Mouse (Mus musculus) heart, embryonic 16.5 days (tissue): ENCODE data around the gene 9130213A22Rik. TPM values are rescaled to one million over a fixed set of nuclear protein-coding genes. Genes with fewer than 3 reads are reported as not detected.
"Not testable (repeated sequence)": the region's sequence is repeated elsewhere in the genome, so short reads cannot be mapped to it uniquely, and the experiment has no call there.

Experiments
- ATAC-seq: fragments of 200-750 bp; cut with Nextera tagmentation; replicated peaks from 2 replicates; pipeline ENCODE4 v1.8.0; 2017; ENCODE audit warnings: moderate number of reproducible peaks; ENCODE audit not compliant: insufficient read depth, low FRiP score; ENCODE audit errors: extremely low read depth
- H3K27ac ChIP-seq: fragments of 300-500 bp; sonication (generic); 2 replicates; pipeline ENCODE4 v1.5.1; 2014; ENCODE audit warnings: mild to moderate bottlenecking, low read length, control low read depth, moderate library complexity
- H3K27me3 ChIP-seq: fragments of 300-500 bp; sonication (generic); 2 replicates; pipeline ENCODE4 v1.6.1; 2014; ENCODE audit warnings: low read length, mixed read lengths; ENCODE audit not compliant: control insufficient read depth, insufficient read depth
- H3K36me3 ChIP-seq: fragments of 300-500 bp; sonication (generic); 2 replicates; pipeline ENCODE4 v1.6.1; 2014; ENCODE audit not compliant: control insufficient read depth, insufficient read depth
- H3K4me1 ChIP-seq: fragments of 300-500 bp; sonication (generic); 2 replicates; pipeline ENCODE4 v1.6.1; 2014; ENCODE audit warnings: low read length, mixed read lengths; ENCODE audit not compliant: control insufficient read depth, insufficient read depth
- H3K4me2 ChIP-seq: fragments of 300-500 bp; sonication (generic); 2 replicates; pipeline ENCODE4 v1.6.1; 2014; ENCODE audit warnings: low read depth, mild to moderate bottlenecking, control low read depth, low read length
- H3K4me3 ChIP-seq: fragments of 300-500 bp; sonication (generic); 2 replicates; pipeline ENCODE4 v1.5.1; 2014; ENCODE audit warnings: mild to moderate bottlenecking, control low read depth, low read length
- H3K9ac ChIP-seq: fragments of 300-500 bp; sonication (generic); 2 replicates; pipeline ENCODE4 v1.6.1; 2014; ENCODE audit warnings: low read length, control low read depth
- H3K9me3 ChIP-seq: fragments of 300-500 bp; sonication (generic); replicated peaks from 2 replicates; pipeline ENCODE4 v1.6.1; 2016; ENCODE audit warnings: low read length; ENCODE audit not compliant: control insufficient read depth
- WGBS: fragments of 180-500 bp; shearing (Covaris S2); extraction: QIAGEN DNeasy Blood & Tissue Kit; methylation state at CpG from one replicate; pipeline ENCODE4 v1.1.7; 2014; 5-methylcytosine and 5-hydroxymethylcytosine counted together
- polyA plus RNA-seq: library from polyadenylated mRNA; unstranded; fragments of >200 nt; fragmentation: Nextera tagmentation; extraction: Ambion mirVana; gene quantifications from 2 replicates; pipeline ENCODE4 v1.2.1, GENCODE M21; 2015

9130213A22Rik gene
- polyA plus RNA-seq, 1 experiment from 2014 or later, result 0.41 TPM

GRCm38 (mm10) chr11:69093856-69094255 is 28.5 kb downstream of the 9130213A22Rik start:
- H3K4me3 ChIP-seq, H3K27me3 ChIP-seq, H3K9me3 ChIP-seq, H3K4me2 ChIP-seq, ATAC-seq, H3K9ac ChIP-seq: not testable (repeated sequence)
- H3K27ac ChIP-seq, result peak overlapping the region; percentile 96; the same call in 1 of the 2 replicates
- H3K36me3 ChIP-seq, result peaks cover 15% of the 10 kb centered on the region
- H3K4me1 ChIP-seq, result peaks cover 36% of the 10 kb centered on the region
- 88% methylated on average over 7 of the region's 7 CpGs for WGBS

- 84% methylated on average over 4 of the region's 4 CpGs for WGBS
These were observed 29.5 kb downstream of the 9130213A22Rik start for GRCm38 (mm10) chr11:69092871-69093270.

GRCm38 (mm10) chr11:69092386-69092751 is 30.0 kb downstream of the 9130213A22Rik start:
- H3K36me3 ChIP-seq, result peaks cover 15% of the 10 kb centered on the region
- peaks cover 28% of the 10 kb centered on the region for H3K4me1 ChIP-seq
- H3K9me3 ChIP-seq, result no peaks in the 10 kb centered on the region
- H3K27ac ChIP-seq, result peak overlapping the region; percentile 58
- 8% methylated on average over 3 of the region's 3 CpGs for WGBS
- no peak overlapping the region for H3K4me3 ChIP-seq
- H3K9ac ChIP-seq, result no peak overlapping the region
- no peak for ATAC-seq
- H3K27me3 ChIP-seq, result no peaks in the 10 kb centered on the region
- H3K4me2 ChIP-seq, result no peak overlapping the region

More at GRCm38 (mm10) chr11:69092871-69093270, 29.5 kb downstream of the 9130213A22Rik start:
- H3K9ac ChIP-seq, result no peak overlapping the region
- peak overlapping the region; percentile 39 for H3K27ac ChIP-seq
- no peak overlapping the region for H3K4me3 ChIP-seq
- peaks cover 29% of the 10 kb centered on the region for H3K4me1 ChIP-seq
- H3K4me2 ChIP-seq, result no peak overlapping the region
- no peak for ATAC-seq
- H3K9me3 ChIP-seq, result no peaks in the 10 kb centered on the region
- H3K36me3 ChIP-seq, result peaks cover 15% of the 10 kb centered on the region
- no peaks in the 10 kb centered on the region for H3K27me3 ChIP-seq

GRCm38 (mm10) chr11:69091566-69092385 is 30.6 kb downstream of the 9130213A22Rik start:
- WGBS, result 64% methylated on average over 7 of the region's 7 CpGs
- no peak for ATAC-seq
- H3K27ac ChIP-seq, result peak overlapping the region; percentile 58; the same call in 1 of the 2 replicates
- H3K9ac ChIP-seq, result 0 out of 2 replicates have a peak overlapping the region, but pooled peaks have one; percentile 1
- no peak overlapping the region for H3K4me2 ChIP-seq
- H3K4me1 ChIP-seq, result peaks cover 33% of the 10 kb centered on the region
- no peak overlapping the region for H3K4me3 ChIP-seq
- H3K9me3 ChIP-seq, result no peaks in the 10 kb centered on the region
- no peaks in the 10 kb centered on the region for H3K27me3 ChIP-seq
- H3K36me3 ChIP-seq, result peaks cover 15% of the 10 kb centered on the region

- ATAC-seq, result no peak
- H3K27me3 ChIP-seq, result no peaks in the 10 kb centered on the region
- H3K9ac ChIP-seq, result peak overlapping the region; percentile 98
- no peak overlapping the region for H3K27ac ChIP-seq
- H3K9me3 ChIP-seq, result no peaks in the 10 kb centered on the region
- H3K4me3 ChIP-seq, result no peak overlapping the region; the same call in 1 of the 2 replicates
- no peak overlapping the region for H3K4me2 ChIP-seq
- WGBS, result 47% methylated on average over 6 of the region's 6 CpGs
- H3K4me1 ChIP-seq, result peaks cover 33% of the 10 kb centered on the region
- H3K36me3 ChIP-seq, result peaks cover 15% of the 10 kb centered on the region
These were observed 32.0 kb downstream of the 9130213A22Rik start for GRCm38 (mm10) chr11:69090367-69090766.

GRCm38 (mm10) chr11:69089616-69090290 is 32.6 kb downstream of the 9130213A22Rik start:
- 74% methylated on average over 12 of the region's 12 CpGs for WGBS
- no peak for ATAC-seq
- Histone ChIP-seq H3K27me3 (no peaks in the 10 kb centered on the region), H3K4me3 (peak overlapping the region; percentile 81), H3K4me2 (peak overlapping the region; percentile 83), H3K36me3 (peaks cover 15% of the 10 kb centered on the region), H3K27ac (peak overlapping the region; percentile 29), H3K9ac (peak overlapping the region; percentile 98), H3K9me3 (no peaks in the 10 kb centered on the region), H3K4me1 (peaks cover 33% of the 10 kb centered on the region)

- WGBS, result 9% methylated on average over 25 of the region's 25 CpGs
- H3K27me3 ChIP-seq, result no peaks in the 10 kb centered on the region
- H3K4me2 ChIP-seq, result peak overlapping the region; percentile 83
- peaks cover 15% of the 10 kb centered on the region for H3K36me3 ChIP-seq
- H3K4me1 ChIP-seq, result peaks cover 28% of the 10 kb centered on the region
- H3K9me3 ChIP-seq, result no peaks in the 10 kb centered on the region
- H3K4me3 ChIP-seq, result peak overlapping the region; percentile 81
- H3K27ac ChIP-seq, result peak overlapping the region; percentile 95
- H3K9ac ChIP-seq, result peak overlapping the region; percentile 98
- peak; percentile 15; the same call in 1 of the 2 replicates for ATAC-seq
These were observed 33.4 kb downstream of the 9130213A22Rik start for GRCm38 (mm10) chr11:69088856-69089615.

GRCm38 (mm10) chr11:69088103-69088855 is 34.1 kb downstream of the 9130213A22Rik start, which contains the start of gene Vamp2:
Gene Vamp2, plus strand, starts transcription at chr11:69088490.
- Histone ChIP-seq H3K9me3 (no peaks in the 10 kb centered on the region), H3K27me3 (no peaks in the 10 kb centered on the region), H3K4me1 (peaks cover 28% of the 10 kb centered on the region), H3K27ac (peak within 1 kb of the TSS; percentile 95), H3K9ac (peak within 1 kb of the TSS; percentile 98), H3K36me3 (peaks cover 15% of the 10 kb centered on the region), H3K4me2 (peak within 1 kb of the TSS; percentile 83), H3K4me3 (peak within 1 kb of the TSS; percentile 81)
- ATAC-seq, result peak; percentile 73
- WGBS, result under 1% methylated on average over 61 of the region's 67 CpGs
